Mouse (Mus musculus) kidney, adult 10 weeks (tissue): ENCODE data around the gene Gm5849. TPM values are rescaled to one million over a fixed set of nuclear protein-coding genes. Genes with fewer than 3 reads are reported as not detected.

ENCODE experiments used
- polyA plus RNA-seq: library from polyadenylated mRNA; stranded (reverse); fragments of 350-450 nt; fragmentation: Illumina TruSeq; extraction: RNeasy Lipid Tissue Mini Kit (QIAGEN cat#74804); gene quantifications from one replicate; pipeline ENCODE4 v1.2.3, GENCODE M21; 2014; ENCODE audit warnings: low read depth, low replicate concordance

Gene Gm5849
- polyA plus RNA-seq: not detected

DNA sequence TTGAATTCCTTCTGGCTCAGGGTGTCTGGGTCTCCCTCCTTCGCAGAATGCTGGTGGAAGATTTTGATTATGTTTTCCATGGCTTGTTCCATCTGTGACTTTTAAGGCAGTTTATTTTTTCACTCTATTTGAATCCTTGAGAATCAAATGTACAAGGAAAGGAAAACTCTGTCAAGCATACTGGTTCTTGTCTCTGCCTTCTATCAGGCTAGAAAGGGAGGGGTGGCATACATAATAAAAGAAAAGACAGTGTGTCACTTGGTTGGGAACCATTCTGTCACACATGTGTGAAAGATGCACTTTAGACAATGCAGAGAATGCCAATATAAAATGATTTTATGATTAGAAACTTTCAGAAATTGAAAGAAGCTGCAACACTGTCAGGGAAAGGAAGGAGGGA lies at the start of gene Gm5849:
Gene Gm5849 (minus strand): TSS at position 101 of the 400 bp plus-strand sequence.

GRCm38 (mm10) chr3:90726606-90727005 lies 51.1 kb downstream of the Gm5849 start, which contains the start of gene Pglyrp4:
TSS of gene Pglyrp4 (plus strand) at chr3:90726906.

Other genes starting within 250 kb of the Gm5849 start
- 42.3 TPM for gene S100a16, start 240.6 kb downstream of the Gm5849 start, polyA plus RNA-seq
- gene S100a3, start 217.3 kb downstream of the Gm5849 start, polyA plus RNA-seq: not detected
- gene S100a2, start 187.6 kb downstream of the Gm5849 start, polyA plus RNA-seq: not detected
- not detected for gene Gm42674, start 176.0 kb downstream of the Gm5849 start, polyA plus RNA-seq
- 4.2 TPM for gene S100a4, start 174.1 kb downstream of the Gm5849 start, polyA plus RNA-seq
- gene S100a5, start 169.4 kb downstream of the Gm5849 start, polyA plus RNA-seq: not detected
- 28.2 TPM for gene S100a6, start 165.0 kb downstream of the Gm5849 start, polyA plus RNA-seq
- not detected for gene S100a7a, start 123.9 kb downstream of the Gm5849 start, polyA plus RNA-seq
- gene S100a8, start 108.9 kb downstream of the Gm5849 start, polyA plus RNA-seq: 2.2 TPM
- not detected for gene S100a9, start 82.2 kb downstream of the Gm5849 start, polyA plus RNA-seq
- gene Pglyrp4, start 51.0 kb downstream of the Gm5849 start, polyA plus RNA-seq: not detected